Mouse (Mus musculus) spleen, adult 2 months (tissue): ENCODE results near the gene Pla1a.

Source experiments
- CTCF ChIP-seq: fragments of 200-500 bp; IDR thresholded peaks from 2 replicates; pipeline ENCODE4 v1.5.1; 2011; ENCODE audit warnings: mild to moderate bottlenecking, inconsistent platforms; ENCODE audit not compliant: insufficient read depth, insufficient read length, insufficient replicate concordance; ENCODE audit errors: extremely low read depth
- POLR2A ChIP-seq: fragments of 200-500 bp; IDR thresholded peaks from 2 replicates; pipeline ENCODE4 v1.6.1; 2011; ENCODE audit warnings: low read depth, low read length, inconsistent platforms

DNA sequence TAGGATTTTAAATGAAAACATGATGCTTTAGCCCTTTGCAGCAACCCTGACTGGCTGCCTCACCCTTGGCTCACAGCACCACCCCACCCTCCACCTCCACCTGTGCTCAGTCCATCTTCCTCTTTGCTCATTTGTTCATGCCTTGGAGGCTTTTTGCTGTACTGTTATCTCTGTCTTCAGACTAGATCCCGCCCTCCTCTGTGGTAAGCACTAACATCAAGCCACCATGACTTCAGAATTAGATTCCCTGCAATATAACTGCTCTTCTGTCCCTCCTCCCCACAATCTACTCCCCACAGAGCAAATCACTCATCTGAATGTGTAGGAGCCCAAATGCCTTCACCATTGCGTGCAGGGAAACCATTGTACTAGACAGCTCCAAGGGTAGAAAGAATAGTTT is 49.3 kb downstream of the Pla1a start:
- TF ChIP-seq CTCF: no peak
- no peak for TF ChIP-seq POLR2A
